Mouse (Mus musculus) brain, embryonic 14.5 days (tissue): Measurements from ENCODE around the gene Tbc1d10c.

Experiments used
- CTCF ChIP-seq: fragments of 200-500 bp; IDR thresholded peaks from 2 replicates; pipeline ENCODE4 v1.5.1; 2012; ENCODE audit warnings: inconsistent platforms, mild to moderate bottlenecking, moderate library complexity, borderline replicate concordance; ENCODE audit not compliant: insufficient read depth, insufficient read length; ENCODE audit errors: extremely low read depth
- POLR2A ChIP-seq: fragments of 200-500 bp; IDR thresholded peaks from 2 replicates; pipeline ENCODE4 v1.6.1; 2012; ENCODE audit warnings: mild to moderate bottlenecking, inconsistent platforms, borderline replicate concordance; ENCODE audit not compliant: poor library complexity, insufficient read depth, insufficient read length, severe bottlenecking; ENCODE audit errors: extremely low read depth

GRCm38 (mm10) chr19:4166678-4167476, 24.2 kb downstream of the Tbc1d10c start:
- TF ChIP-seq CTCF: no peak
- TF ChIP-seq POLR2A: no peak
